Mouse (Mus musculus): ENCODE data around the gene Isg20l2.

The Isg20l2 gene

DNA sequence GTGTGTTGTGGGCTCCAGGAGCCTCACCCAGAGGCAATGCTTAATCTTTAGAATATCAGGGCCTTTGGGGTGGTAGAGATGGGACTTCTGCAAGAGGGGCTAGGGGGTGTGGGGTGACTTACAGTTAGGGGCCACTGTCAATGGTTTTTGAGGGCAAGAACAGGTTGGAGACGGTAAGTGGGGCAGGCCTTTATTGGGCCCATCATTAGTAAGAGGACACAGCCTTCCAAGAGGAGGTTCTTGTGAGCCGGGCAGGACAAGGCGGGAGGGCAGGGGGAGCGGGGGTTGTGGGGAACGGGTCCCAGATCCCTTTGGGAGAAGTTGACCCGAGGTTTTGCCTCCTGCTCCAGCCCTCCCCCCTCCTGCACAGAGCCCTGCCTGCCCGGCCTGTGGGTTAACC lies 16.6 kb upstream of the Isg20l2 start:
- no peak for DNase-seq

GRCm38 (mm10) chr3:87913891-87914290 lies 16.2 kb upstream of the Isg20l2 start:
- no peak for DNase-seq

- DNase-seq: no peak
These were observed 13.1 kb upstream of the Isg20l2 start for GRCm38 (mm10) chr3:87916990-87917389.

- DNase-seq: no peak
These were observed 11.6 kb upstream of the Isg20l2 start for GRCm38 (mm10) chr3:87918551-87918950.

GRCm38 (mm10) chr3:87919336-87920108 lies 10.6 kb upstream of the Isg20l2 start, which contains the start of gene Mrpl24:
Gene Mrpl24 (plus strand): TSS chr3:87919506.
- peak; percentile 48 to 57 for DNase-seq

DNA sequence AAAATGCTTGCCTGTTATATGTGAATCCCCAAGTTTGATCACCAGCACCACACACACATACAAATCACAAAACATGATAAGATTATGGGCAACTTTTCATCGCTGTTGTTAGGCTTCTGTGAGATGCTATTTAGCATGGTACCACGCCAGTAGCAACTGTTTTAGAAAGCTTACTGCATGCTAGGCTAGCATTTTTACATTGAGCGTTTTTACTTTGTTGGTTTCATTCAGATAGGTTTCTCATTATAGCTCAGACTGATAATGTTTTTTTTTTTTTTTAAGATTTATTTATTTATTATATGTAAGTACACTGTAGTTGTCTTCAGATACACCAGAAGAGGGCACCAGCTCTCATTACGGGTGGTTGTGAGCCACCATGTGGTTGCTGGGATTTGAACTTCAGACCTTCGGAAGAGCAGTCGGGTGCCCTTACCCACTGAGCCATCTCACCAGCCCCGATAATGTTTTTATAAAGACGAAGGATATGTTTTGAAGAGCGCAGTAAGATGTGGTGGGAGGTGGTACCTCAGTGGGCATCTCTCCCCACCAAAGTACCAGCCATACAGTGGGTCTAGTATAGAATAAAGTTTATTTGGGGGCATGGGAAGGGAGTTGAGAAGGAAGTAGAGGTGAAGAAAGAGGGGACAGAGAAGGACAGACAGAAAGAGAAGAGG lies 9.7 kb upstream of the Isg20l2 start:
- no peak for DNase-seq

DNA sequence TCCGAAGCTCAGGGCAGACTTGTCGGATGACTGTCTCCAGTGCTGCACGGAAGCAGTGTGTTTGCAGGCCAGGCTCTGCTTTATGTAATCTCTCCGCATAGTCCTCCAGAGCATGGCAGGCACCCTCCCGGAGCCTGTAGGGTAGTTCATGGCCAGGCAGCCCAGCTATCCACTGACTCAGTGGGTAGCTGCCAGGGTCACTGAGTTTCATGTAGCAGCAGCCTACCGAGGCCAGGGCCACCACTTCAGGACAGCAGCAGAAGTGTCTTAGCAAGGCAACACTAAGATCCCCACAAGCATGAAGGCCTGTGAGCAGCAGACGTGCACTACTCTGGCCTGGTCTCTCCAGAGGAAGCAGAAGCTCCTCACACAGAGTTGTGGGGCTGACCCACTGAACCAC lies 5.1 kb upstream of the Isg20l2 start:
- no peak for DNase-seq

- no peak for DNase-seq
These were observed 2.7 kb upstream of the Isg20l2 start for GRCm38 (mm10) chr3:87927452-87927851.

- no peak for DNase-seq
These were observed 605 bp upstream of the Isg20l2 start for GRCm38 (mm10) chr3:87929341-87930077.

DNA sequence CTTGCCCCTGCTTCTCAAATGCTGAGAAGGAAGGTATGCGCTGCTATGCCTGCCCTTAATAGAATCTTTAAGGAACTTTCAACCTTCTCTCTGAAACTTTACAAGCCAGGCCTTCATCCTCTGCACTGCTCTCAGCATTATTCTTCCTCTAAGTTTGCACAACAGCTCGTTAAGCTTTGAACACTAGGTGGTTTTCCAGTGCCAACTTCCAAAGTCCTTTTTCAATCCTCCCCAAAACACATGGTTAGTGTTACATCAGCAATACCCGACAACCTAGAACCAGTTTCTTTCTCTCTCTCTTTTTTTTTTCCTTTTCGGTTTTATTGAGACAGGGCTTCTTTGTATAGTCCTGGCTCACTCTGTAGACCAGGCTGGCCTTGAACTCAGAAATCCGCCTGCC lies 3.9 kb downstream of the Isg20l2 start:
- DNase-seq: no peak

- no peak for DNase-seq
These were observed 4.4 kb downstream of the Isg20l2 start for GRCm38 (mm10) chr3:87934501-87934900.

DNA sequence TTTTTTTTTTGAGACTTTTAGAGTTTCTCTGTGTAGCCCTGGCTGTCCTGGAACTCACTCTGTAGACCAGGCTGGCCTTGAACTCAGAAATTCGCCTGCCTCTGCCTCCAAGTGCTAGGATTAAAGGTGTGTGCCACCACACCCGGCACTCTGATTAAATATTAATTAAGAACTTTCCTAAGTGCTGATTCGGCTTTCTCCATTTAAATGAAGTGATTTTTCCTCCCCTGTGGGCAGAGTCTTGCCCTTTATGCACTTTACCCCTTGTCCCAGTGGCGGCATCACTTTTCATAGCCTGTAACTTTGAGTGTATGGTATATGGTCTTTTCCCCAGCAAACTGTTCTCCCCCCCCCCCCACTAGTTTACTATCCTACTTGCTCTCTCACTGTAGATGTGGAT lies 5.1 kb downstream of the Isg20l2 start:
- no peak for DNase-seq

DNA sequence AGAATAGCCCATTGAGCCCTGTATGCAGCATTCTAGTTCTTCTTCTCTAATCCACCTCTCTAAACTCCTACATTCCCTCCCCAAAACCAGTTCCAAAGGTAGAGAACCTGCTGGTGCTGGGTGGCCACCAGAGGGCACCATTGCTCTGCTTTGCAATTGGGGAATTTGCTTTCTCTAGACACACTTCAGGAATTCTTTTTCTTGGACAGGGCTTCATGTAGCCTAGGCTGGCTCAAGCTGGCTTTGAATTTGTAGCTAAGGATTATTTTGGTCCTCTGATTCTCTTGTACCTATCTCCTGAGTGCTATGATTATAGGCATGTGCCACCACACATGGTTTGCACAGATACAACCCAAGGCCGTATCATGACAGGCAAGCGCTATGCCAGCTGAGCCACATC lies 5.7 kb downstream of the Isg20l2 start:
- peak in 1 of 2 experiments; percentile 68 for DNase-seq

DNA sequence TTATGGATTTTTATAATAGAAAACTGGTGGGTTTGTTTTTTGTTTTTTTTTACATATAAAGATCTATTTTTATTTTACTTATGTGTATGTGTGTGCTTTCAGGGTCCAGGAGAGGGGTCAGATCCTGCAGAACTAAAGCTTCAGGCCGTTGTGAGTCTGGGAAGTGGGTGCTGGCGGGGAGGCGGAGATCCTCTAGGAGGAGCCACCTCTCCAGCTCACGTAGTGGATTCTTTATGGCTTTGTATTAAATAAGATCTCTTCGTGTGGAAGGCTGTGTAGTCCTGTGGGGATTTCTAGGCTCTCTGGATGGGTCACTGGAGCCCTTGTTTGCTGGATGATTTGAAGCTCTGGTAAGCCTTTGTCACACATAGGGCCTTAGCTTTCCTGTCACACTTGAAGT lies 10.5 kb downstream of the Isg20l2 start:
- no peak for DNase-seq

DNA sequence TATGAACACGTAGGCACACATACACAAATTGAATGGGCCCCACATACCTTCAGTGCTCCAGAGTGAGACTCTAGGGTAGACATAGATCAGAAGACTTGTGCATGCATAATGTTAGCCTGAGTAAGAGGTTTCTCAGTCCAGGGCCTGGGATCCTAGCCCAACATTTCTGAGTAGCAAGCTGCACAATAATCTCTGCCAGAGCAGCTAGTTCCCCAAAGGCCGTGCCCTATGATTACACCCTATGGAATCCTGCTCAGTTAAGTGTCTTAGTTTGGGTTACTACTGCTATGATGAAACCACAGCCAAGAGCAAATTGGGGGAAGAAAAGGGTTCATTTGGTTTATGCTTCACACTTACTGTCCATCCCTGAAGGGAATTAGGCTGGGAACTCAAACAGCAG lies 12.4 kb downstream of the Isg20l2 start:
- DNase-seq: no peak

DNA sequence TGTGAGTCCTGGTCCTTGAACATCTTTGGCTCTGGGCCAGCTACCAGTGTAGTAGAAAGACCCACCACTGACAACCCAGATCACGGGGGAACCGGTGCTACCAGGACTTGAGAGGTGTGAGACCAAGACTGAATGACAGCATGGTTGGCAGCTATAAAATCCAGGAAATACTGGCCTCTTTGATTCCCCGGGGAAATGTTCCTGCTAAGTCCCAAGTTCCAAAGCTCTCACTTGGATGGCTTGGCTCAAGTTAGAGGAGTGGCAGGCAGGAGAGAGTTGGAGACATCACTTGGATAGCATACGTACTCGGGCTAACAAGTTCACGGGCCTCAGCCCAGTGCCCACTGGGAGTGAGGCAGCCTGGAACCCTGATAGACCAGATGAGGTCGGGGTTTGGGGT lies 13.5 kb downstream of the Isg20l2 start:
- DNase-seq: no peak

GRCm38 (mm10) chr3:87944838-87945600 lies 14.9 kb downstream of the Isg20l2 start:
- DNase-seq: no peak

GRCm38 (mm10) chr3:87945781-87946540 lies 15.8 kb downstream of the Isg20l2 start:
- DNase-seq: no peak

DNA sequence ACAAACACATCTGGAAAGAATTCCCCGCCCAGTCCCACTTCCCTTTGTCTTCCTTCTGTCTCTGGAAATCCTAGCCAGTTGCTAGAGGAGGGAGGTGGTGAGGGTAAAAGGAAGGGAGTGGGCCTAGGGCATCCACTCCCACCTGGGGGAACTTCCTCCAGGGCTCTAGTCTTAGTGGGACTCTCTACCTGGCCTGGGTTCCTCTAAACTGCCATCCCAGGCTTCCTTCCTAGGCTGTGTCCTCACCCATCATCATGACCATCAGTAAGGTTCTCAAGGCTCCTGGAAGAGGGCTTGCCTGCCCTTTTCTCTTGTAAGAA lies 16.4 kb downstream of the Isg20l2 start:
- no peak for DNase-seq

GRCm38 (mm10) chr3:87947056-87947810 lies 17.1 kb downstream of the Isg20l2 start:
- DNase-seq: no peak

DNA sequence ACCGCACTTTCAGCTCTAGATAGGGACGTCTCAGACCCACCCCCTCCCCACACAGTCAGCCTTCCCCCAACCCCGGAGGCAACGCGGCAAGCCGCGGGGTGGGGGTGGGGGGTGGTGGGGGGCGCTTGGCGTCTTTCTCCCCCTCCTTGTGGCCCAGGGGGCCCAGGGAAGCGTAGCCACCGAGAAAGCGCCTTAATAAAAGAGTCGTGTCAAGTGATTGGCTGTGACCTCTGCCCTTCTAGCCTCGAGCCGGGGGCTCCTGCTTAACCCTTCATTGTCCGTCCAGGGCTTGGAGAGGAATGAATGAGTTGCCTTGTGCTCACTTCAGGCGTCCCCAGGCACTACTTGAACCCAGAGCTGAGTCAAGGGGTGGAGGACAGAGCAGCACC lies 17.7 kb downstream of the Isg20l2 start:
- no peak for DNase-seq

Measured in spleen, adult 18-20 months (tissue).